Mouse (Mus musculus): ENCODE measurements around the gene Ccdc148. TPM values are rescaled to one million over a fixed set of nuclear protein-coding genes. Genes with fewer than 3 reads are reported as not detected.

Gene Ccdc148
- polyA plus RNA-seq, 1 experiment from 2014 or later: 1.9 TPM

- peak; percentile 57 for ATAC-seq (replicated peaks; ENCODE audit: low FRiP score, low read depth)
- 46% methylated on average over 14 of the region's 14 CpGs for WGBS
- Histone ChIP-seq H3K36me3 (ENCODE audit: insufficient read depth, low read length) (no peaks in the 10 kb centered on the region), H3K4me2 (ENCODE audit: low read length) (no peak overlapping the region), H3K9ac (ENCODE audit: low read depth, low read length) (no peak overlapping the region), H3K4me3 (replicated peaks; ENCODE audit: low read depth, low read length) (no peak overlapping the region), H3K4me1 (replicated peaks; ENCODE audit: insufficient read depth, low read length) (no peaks in the 10 kb centered on the region), H3K27me3 (ENCODE audit: insufficient read depth, low read length) (no peaks in the 10 kb centered on the region), H3K9me3 (replicated peaks; ENCODE audit: low read length) (no peaks in the 10 kb centered on the region), H3K27ac (peak overlapping the region; percentile 42; the same call in 1 of the 2 replicates)
- TF ChIP-seq CTCF (IDR thresholded peaks at IDR 0.05; ENCODE audit: low read depth): no peak
- peak; percentile 21 for DNase-seq (ENCODE audit: low spot score)
Measured at GRCm38 (mm10) chr2:58992431-58993191, 167.9 kb downstream of the Ccdc148 start.

- H3K4me3 ChIP-seq (replicated peaks; ENCODE audit: low read depth, low read length): no peak overlapping the region
- no peaks in the 10 kb centered on the region for H3K36me3 ChIP-seq (ENCODE audit: insufficient read depth, low read length)
- no peak overlapping the region for H3K4me2 ChIP-seq (ENCODE audit: low read length)
- H3K4me1 ChIP-seq (replicated peaks; ENCODE audit: insufficient read depth, low read length): no peaks in the 10 kb centered on the region
- ATAC-seq (replicated peaks; ENCODE audit: low FRiP score, low read depth) (no peak), DNase-seq (ENCODE audit: low spot score) (no peak)
- H3K9ac ChIP-seq (ENCODE audit: low read depth, low read length): no peak overlapping the region
- no peak overlapping the region for H3K27ac ChIP-seq
- 87% methylated on average over 7 of the region's 7 CpGs for WGBS
- H3K27me3 ChIP-seq (ENCODE audit: insufficient read depth, low read length): no peaks in the 10 kb centered on the region
- no peaks in the 10 kb centered on the region for H3K9me3 ChIP-seq (replicated peaks; ENCODE audit: low read length)
- no peak for TF ChIP-seq CTCF (IDR thresholded peaks at IDR 0.05; ENCODE audit: low read depth)
Measured at GRCm38 (mm10) chr2:58978095-58978494, 182.4 kb downstream of the Ccdc148 start.

GRCm38 (mm10) chr2:58971507-58972275 lies 188.8 kb downstream of the Ccdc148 start:
- no peaks in the 10 kb centered on the region for H3K27me3 ChIP-seq (ENCODE audit: insufficient read depth, low read length)
- no peak overlapping the region for H3K4me3 ChIP-seq (replicated peaks; ENCODE audit: low read depth, low read length)
- 71% methylated on average over 9 of the region's 9 CpGs for WGBS
- no peak overlapping the region for H3K4me2 ChIP-seq (ENCODE audit: low read length)
- H3K4me1 ChIP-seq (replicated peaks; ENCODE audit: insufficient read depth, low read length): no peaks in the 10 kb centered on the region
- H3K36me3 ChIP-seq (ENCODE audit: insufficient read depth, low read length): no peaks in the 10 kb centered on the region
- no peak for DNase-seq (ENCODE audit: low spot score)
- no peaks in the 10 kb centered on the region for H3K9me3 ChIP-seq (replicated peaks; ENCODE audit: low read length)
- H3K27ac ChIP-seq: no peak overlapping the region
- TF ChIP-seq CTCF (IDR thresholded peaks at IDR 0.05; ENCODE audit: low read depth): no peak; the same call in 1 of the 2 replicates
- no peak overlapping the region for H3K9ac ChIP-seq (ENCODE audit: low read depth, low read length)
- no peak for ATAC-seq (replicated peaks; ENCODE audit: low FRiP score, low read depth)

- no peak for TF ChIP-seq CTCF (IDR thresholded peaks at IDR 0.05; ENCODE audit: low read depth)
- no peak for ATAC-seq (replicated peaks; ENCODE audit: low FRiP score, low read depth)
Measured at GRCm38 (mm10) chr2:58956770-58957300, 203.6 kb downstream of the Ccdc148 start.

GRCm38 (mm10) chr2:58956351-58956750 lies 204.1 kb downstream of the Ccdc148 start:
- H3K27ac ChIP-seq: no peak overlapping the region
- TF ChIP-seq CTCF (IDR thresholded peaks at IDR 0.05; ENCODE audit: low read depth): no peak
- DNase-seq (ENCODE audit: low spot score) (no peak), ATAC-seq (replicated peaks; ENCODE audit: low FRiP score, low read depth) (no peak)
- no peak overlapping the region for H3K9ac ChIP-seq (ENCODE audit: low read depth, low read length)
- WGBS: 88% methylated on average over 2 of the region's 2 CpGs
- H3K36me3 ChIP-seq (ENCODE audit: insufficient read depth, low read length): no peaks in the 10 kb centered on the region
- H3K4me1 ChIP-seq (replicated peaks; ENCODE audit: insufficient read depth, low read length): no peaks in the 10 kb centered on the region
- H3K9me3 ChIP-seq (replicated peaks; ENCODE audit: low read length): no peaks in the 10 kb centered on the region
- H3K27me3 ChIP-seq (ENCODE audit: insufficient read depth, low read length): no peaks in the 10 kb centered on the region
- no peak overlapping the region for H3K4me3 ChIP-seq (replicated peaks; ENCODE audit: low read depth, low read length)
- H3K4me2 ChIP-seq (ENCODE audit: low read length): no peak overlapping the region

More at GRCm38 (mm10) chr2:58956770-58957300, 203.6 kb downstream of the Ccdc148 start:
- Histone ChIP-seq H3K36me3 (ENCODE audit: insufficient read depth, low read length) (no peaks in the 10 kb centered on the region), H3K27me3 (ENCODE audit: insufficient read depth, low read length) (no peaks in the 10 kb centered on the region), H3K4me2 (ENCODE audit: low read length) (no peak overlapping the region), H3K4me1 (replicated peaks; ENCODE audit: insufficient read depth, low read length) (no peaks in the 10 kb centered on the region), H3K27ac (no peak overlapping the region), H3K4me3 (replicated peaks; ENCODE audit: low read depth, low read length) (no peak overlapping the region), H3K9me3 (replicated peaks; ENCODE audit: low read length) (no peaks in the 10 kb centered on the region), H3K9ac (ENCODE audit: low read depth, low read length) (no peak overlapping the region)
- 58% methylated on average over 2 of the region's 2 CpGs for WGBS
- no peak for DNase-seq (ENCODE audit: low spot score)

- DNase-seq (ENCODE audit: low spot score): no peak
- no peak overlapping the region for H3K9ac ChIP-seq (ENCODE audit: low read depth, low read length)
- H3K27ac ChIP-seq: no peak overlapping the region
- ATAC-seq (replicated peaks; ENCODE audit: low FRiP score, low read depth): no peak
- H3K27me3 ChIP-seq (ENCODE audit: insufficient read depth, low read length): no peaks in the 10 kb centered on the region
- H3K4me1 ChIP-seq (replicated peaks; ENCODE audit: insufficient read depth, low read length): no peaks in the 10 kb centered on the region
- TF ChIP-seq CTCF (IDR thresholded peaks at IDR 0.05; ENCODE audit: low read depth): no peak
- H3K4me2 ChIP-seq (ENCODE audit: low read length): no peak overlapping the region
- no peak overlapping the region for H3K4me3 ChIP-seq (replicated peaks; ENCODE audit: low read depth, low read length)
- WGBS: 88% methylated on average over 3 of the region's 3 CpGs
- no peaks in the 10 kb centered on the region for H3K36me3 ChIP-seq (ENCODE audit: insufficient read depth, low read length)
- no peaks in the 10 kb centered on the region for H3K9me3 ChIP-seq (replicated peaks; ENCODE audit: low read length)
Measured at GRCm38 (mm10) chr2:58952101-58952500, 208.4 kb downstream of the Ccdc148 start.
